ENCODE assay signal across 10 mouse cellular contexts in the genomic region with DNA sequence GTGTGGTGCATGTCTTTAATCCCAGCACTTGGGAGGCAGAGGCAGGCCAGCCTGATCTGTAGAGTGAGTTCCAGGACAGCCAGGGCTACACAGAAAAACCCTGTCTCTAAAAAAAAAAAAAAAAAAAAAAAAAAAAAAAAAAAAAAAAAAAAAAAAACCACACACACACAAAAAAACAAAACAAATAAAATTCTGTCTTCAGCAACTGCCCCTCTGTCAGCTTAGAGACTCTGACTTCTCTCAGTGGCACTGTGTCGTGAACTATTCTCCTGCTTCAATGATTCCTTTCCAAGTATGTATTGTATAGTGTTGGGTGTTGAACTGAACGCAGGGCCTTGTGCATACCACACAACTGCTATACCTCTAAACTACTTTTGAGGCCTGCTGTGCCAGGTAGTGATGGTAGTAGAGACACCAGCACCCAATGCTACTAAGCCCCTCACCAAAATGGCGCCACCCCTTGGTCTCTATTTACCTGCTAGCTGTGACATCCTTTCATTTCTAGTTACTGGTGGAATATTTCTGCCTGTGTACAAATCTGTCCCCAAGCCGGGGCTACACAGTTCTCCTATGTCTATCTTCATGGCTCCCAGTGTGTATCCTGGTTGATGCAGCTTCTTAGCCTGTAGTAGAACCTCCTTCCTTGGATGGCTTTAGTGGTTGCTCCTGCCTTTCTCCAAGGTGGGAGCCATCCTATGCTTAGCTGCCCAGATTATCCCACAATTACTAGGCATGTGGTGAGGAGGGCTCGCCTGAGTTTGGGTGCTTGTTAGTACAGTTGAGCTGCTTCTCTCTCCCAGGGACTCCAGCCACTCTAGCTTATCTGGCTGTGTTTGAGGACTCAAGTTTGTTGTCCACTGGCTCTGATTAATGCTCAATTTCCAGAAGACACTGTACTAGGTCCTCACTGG. TPM values are rescaled to one million over a fixed set of nuclear protein-coding genes. Genes with fewer than 3 reads are reported as not detected.
A peak's percentile ranks its signal among the peaks of the same experiment; 100 is the strongest.
DNase-seq lines count a peak whose midpoint lies in the region; ATAC-seq and TF ChIP-seq lines count a peak whose summit lies in the region.
"Had no signal": no experiment of that assay in that cellular context is flagged by ENCODE, and none has a peak within 500 bp of the region (broad histone marks: within the 10 kb centered on the region; RNA-seq: fewer than 3 reads in every experiment).

No protein-coding gene starts in this region.

- H3K4me2 ChIP-seq in hindbrain, embryonic 14.5 days (replicated peaks) = peak overlapping the region; percentile 99
- H3K4me2 ChIP-seq in midbrain, postnatal 0 days (ENCODE audit: low read depth, low read length, poor library complexity, severe bottlenecking) = peak overlapping the region; percentile 95

- WGBS in hindbrain, embryonic 14.5 days = 83% methylated on average over 5 of the region's 5 CpGs
- 84% methylated on average over 5 of the region's 5 CpGs for WGBS in midbrain, postnatal 0 days

- in situ Hi-C loops in ES-E14 (cut with MboI; ENCODE audit: low sequenced_read_pairs in 2 of 2, unreplicated experiment in 2 of 2) = no loop called here

- H3K27me3 ChIP-seq in erythroblast, embryonic 14.5 days (ENCODE audit: control insufficient read depth) = no peaks in the 10 kb centered on the region
- H3K27me3 ChIP-seq in hindbrain, embryonic 14.5 days (ENCODE audit: control insufficient read depth, insufficient read depth, low read length) = no peaks in the 10 kb centered on the region
- H3K27me3 ChIP-seq in midbrain, postnatal 0 days (ENCODE audit: insufficient read depth, low read length) = no peaks in the 10 kb centered on the region
- H3K27me3 ChIP-seq: Patski had no signal

- no peak for DNase-seq in ES-E14 (ENCODE audit: low read depth, low spot score)
- DNase-seq in hindbrain, embryonic 14.5 days (ENCODE audit: low spot score) = no peak
- DNase-seq in midbrain, postnatal 0 days (ENCODE audit: low spot score) = no peak
- no peak for DNase-seq in layer of hippocampus, postnatal 36 days
- DNase-seq in retina, embryonic 14.5 days (ENCODE audit: low spot score) = no peak
- no peak for DNase-seq in kidney, adult 8-10 months
- DNase-seq: right cerebral cortex, adult 18-20 months had no signal

- ATAC-seq in erythroblast, adult 5-6 weeks (replicated peaks; ENCODE audit: low FRiP score, poor library complexity, severe bottlenecking) = no peak
- ATAC-seq in hindbrain, embryonic 14.5 days (ENCODE audit: low FRiP score) = no peak
- no peak for ATAC-seq in midbrain, postnatal 0 days (ENCODE audit: low FRiP score)
- ATAC-seq: Patski had no signal

- H3K4me3 ChIP-seq in erythroblast, embryonic 14.5 days (replicated peaks) = peak overlapping the region; percentile 2
- 0 out of 4 replicates have a peak overlapping the region, but pooled peaks of 1 of the 2 experiments have one; percentile 4 for H3K4me3 ChIP-seq in ES-E14 (ENCODE audit: insufficient read depth in 1 of 2, low read depth in 1 of 2, low read length in 2 of 2, poor library complexity in 1 of 2, severe bottlenecking in 1 of 2)
- H3K4me3 ChIP-seq in hindbrain, embryonic 14.5 days (replicated peaks; ENCODE audit: low read length) = no peak overlapping the region
- H3K4me3 ChIP-seq in midbrain, postnatal 0 days (ENCODE audit: low read depth, low read length) = peak overlapping the region; percentile 1; the same call in 1 of the 2 replicates

- peak overlapping the region; percentile 23; the same call in 1 of the 2 replicates for H3K9ac ChIP-seq in ES-E14 (ENCODE audit: insufficient read depth, low read depth, low read length, poor library complexity, severe bottlenecking)
- H3K9ac ChIP-seq in hindbrain, embryonic 14.5 days = peak overlapping the region; percentile 90; the same call in 1 of the 2 replicates
- no peak overlapping the region for H3K9ac ChIP-seq in midbrain, postnatal 0 days (replicated peaks; ENCODE audit: low read length, poor library complexity, severe bottlenecking)

- TF ChIP-seq CTCF in midbrain, postnatal 0 days (IDR thresholded peaks at IDR 0.05) = no peak

- peak overlapping the region; percentile 40; the same call in 1 of the 2 replicates for H3K27ac ChIP-seq in ES-E14 (ENCODE audit: insufficient read depth, low read depth, low read length, poor library complexity, severe bottlenecking)
- no peak overlapping the region for H3K27ac ChIP-seq in hindbrain, embryonic 14.5 days
- no peak overlapping the region for H3K27ac ChIP-seq in midbrain, postnatal 0 days (ENCODE audit: low read depth, low read length)

- peaks cover 30% of the 10 kb centered on the region for H3K4me1 ChIP-seq in erythroblast, embryonic 14.5 days (ENCODE audit: control insufficient read depth)
- H3K4me1 ChIP-seq in ES-E14 (ENCODE audit: control insufficient read depth in 2 of 2, insufficient read depth in 2 of 2, low read length in 2 of 2, poor library complexity in 1 of 2) = peaks cover 0 to 7% of the 10 kb centered on the region in 2 experiments; a peak in 2 of 4 replicates
- H3K4me1 ChIP-seq in hindbrain, embryonic 14.5 days (replicated peaks; ENCODE audit: control insufficient read depth, insufficient read depth, low read length) = peaks cover 17% of the 10 kb centered on the region
- peaks cover 10% of the 10 kb centered on the region; the same call in 1 of the 2 replicates for H3K4me1 ChIP-seq in midbrain, postnatal 0 days (ENCODE audit: insufficient read depth, low read length)

- H3K9me3 ChIP-seq in erythroblast, embryonic 14.5 days (ENCODE audit: control insufficient read depth, low read length) = no peaks in the 10 kb centered on the region
- no peaks in the 10 kb centered on the region for H3K9me3 ChIP-seq in ES-E14 (ENCODE audit: control insufficient read depth, insufficient read depth, low read depth, low read length)
- H3K9me3 ChIP-seq in hindbrain, embryonic 14.5 days (ENCODE audit: control insufficient read depth, low read length) = no peaks in the 10 kb centered on the region
- H3K9me3 ChIP-seq in midbrain, postnatal 0 days (ENCODE audit: low read length) = no peaks in the 10 kb centered on the region

- peaks cover 43% of the 10 kb centered on the region for H3K36me3 ChIP-seq in erythroblast, embryonic 14.5 days (ENCODE audit: control insufficient read depth)
- peaks cover 22% of the 10 kb centered on the region for H3K36me3 ChIP-seq in ES-E14 (ENCODE audit: control insufficient read depth, insufficient read depth, low read length, poor library complexity, severe bottlenecking)
- peaks cover 21% of the 10 kb centered on the region for H3K36me3 ChIP-seq in hindbrain, embryonic 14.5 days (replicated peaks; ENCODE audit: control insufficient read depth, insufficient read depth)
- H3K36me3 ChIP-seq in midbrain, postnatal 0 days (ENCODE audit: insufficient read depth, low read length) = 0 out of 2 replicates have a peak, but pooled peaks cover 2% of the 10 kb centered on the region

TF ChIP-seq in ES-E14, 5 proteins besides CTCF, POLR2A, EP300 and RAD21:
- TF ChIP-seq ZNF384 (IDR thresholded peaks at IDR 0.05; ENCODE audit: low read depth, low read length) (peak; percentile 96), ZC3H11A (IDR thresholded peaks at IDR 0.05; ENCODE audit: borderline replicate concordance, low read depth, low read length) (no peak), MAFK (IDR thresholded peaks at IDR 0.05; ENCODE audit: insufficient read depth, low read depth, low read length) (no peak), HCFC1 (IDR thresholded peaks at IDR 0.05; ENCODE audit: borderline replicate concordance, insufficient read depth, low read length) (no peak)

RNA-seq across cellular contexts. Expression of a gene that starts 3.9 kb away (rescaled TPM):
- polyA plus RNA-seq in erythroblast, embryonic 14.5 days (2012) = 148 and 149 TPM in 2 replicates
- total RNA-seq in erythroblast, adult 5-6 weeks (2015; ENCODE audit: low replicate concordance) = 83.2 and 88.2 TPM in 2 replicates
- total RNA-seq in erythroblast, adult 5-6 weeks (2017; ENCODE audit: low replicate concordance) = 20.1 and 35.3 TPM in 2 replicates
- total RNA-seq in ES-E14 (2012; rRNA removed) = 68.4 and 102 TPM in 2 replicates
- 313 and 316 TPM in 2 replicates for polyA plus RNA-seq in hindbrain, embryonic 14.5 days (2014; fragmentation: Nextera tagmentation; extraction: Ambion mirVana)
- 51.7 and 72.8 TPM in 2 replicates for total RNA-seq in midbrain, postnatal 0 days (2014; rRNA removed)
- 264 and 292 TPM in 2 replicates for polyA plus RNA-seq in midbrain, postnatal 0 days (2015; fragmentation: Nextera tagmentation; extraction: Ambion mirVana)
- total RNA-seq in layer of hippocampus, postnatal 36 days (2021) = 100 to 1,000 TPM; 177 to 186 TPM
